Mouse (Mus musculus) liver, postnatal 0 days (tissue): ENCODE measurements around the gene Gm20498.

Experiments
- CTCF ChIP-seq: sonication (generic); IDR thresholded peaks from 2 replicates; pipeline ENCODE4 v1.5.1; 2016; ENCODE audit warnings: antibody characterized with exemption, low read depth
- EP300 ChIP-seq: IDR thresholded peaks from 2 replicates; pipeline ENCODE4 v1.6.1; 2016; ENCODE audit warnings: antibody characterized with exemption, low read depth, mild to moderate bottlenecking

DNA sequence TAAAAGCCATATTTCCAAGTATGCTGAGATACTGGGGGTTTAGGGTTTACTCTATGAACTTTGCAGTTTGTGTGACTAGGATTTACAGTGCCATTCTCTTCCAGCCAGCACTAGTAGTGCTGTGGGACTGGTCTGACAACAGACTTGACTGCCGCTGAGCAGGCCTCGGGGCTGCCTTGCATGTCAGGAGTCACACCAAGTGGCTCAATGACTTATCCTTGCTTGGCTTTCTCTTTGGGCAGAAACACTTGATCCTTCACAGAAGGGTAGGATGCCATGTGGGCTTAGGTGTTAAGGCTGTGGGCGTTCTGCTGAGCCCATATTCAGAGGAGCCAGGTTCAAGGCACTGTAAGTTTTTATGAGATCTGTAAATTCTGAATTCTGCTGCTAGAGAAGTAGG is 16.6 kb upstream of the Gm20498 start:
- TF ChIP-seq CTCF, result no peak
- TF ChIP-seq EP300, result no peak
